Mouse (Mus musculus) mouse trophoblast stem cell (cell line): Measurements from ENCODE around the gene Sspo.

Experiments used
- in situ Hi-C, 2 experiments: fragments of 300-500 bp; cut with MseI, MboI; formaldehyde crosslinking; loops; 2 replicates in 1 of 2; 3 replicates in 1 of 2; pipeline ENCODE4 v1.15.1; 2025

Sspo gene

GRCm38 (mm10) chr6:48538841-48539737 is 91.1 kb downstream of the Sspo start:
- in situ Hi-C loops = loop anchor here in 1 of 2 experiments (25.0 kb wide), 1 partner anchor 352 kb away; no protein-coding TSS in a partner anchor

- in situ Hi-C loops = loop anchor here in 1 of 2 experiments (25.0 kb wide), 1 partner anchor 353 kb away; no protein-coding TSS in a partner anchor
Measured at GRCm38 (mm10) chr6:48539860-48540259, 91.8 kb downstream of the Sspo start.

GRCm38 (mm10) chr6:48540721-48541120 is 92.7 kb downstream of the Sspo start:
- in situ Hi-C loops = loop anchor here in 1 of 2 experiments (25.0 kb wide), 1 partner anchor 353 kb away; no protein-coding TSS in a partner anchor

DNA sequence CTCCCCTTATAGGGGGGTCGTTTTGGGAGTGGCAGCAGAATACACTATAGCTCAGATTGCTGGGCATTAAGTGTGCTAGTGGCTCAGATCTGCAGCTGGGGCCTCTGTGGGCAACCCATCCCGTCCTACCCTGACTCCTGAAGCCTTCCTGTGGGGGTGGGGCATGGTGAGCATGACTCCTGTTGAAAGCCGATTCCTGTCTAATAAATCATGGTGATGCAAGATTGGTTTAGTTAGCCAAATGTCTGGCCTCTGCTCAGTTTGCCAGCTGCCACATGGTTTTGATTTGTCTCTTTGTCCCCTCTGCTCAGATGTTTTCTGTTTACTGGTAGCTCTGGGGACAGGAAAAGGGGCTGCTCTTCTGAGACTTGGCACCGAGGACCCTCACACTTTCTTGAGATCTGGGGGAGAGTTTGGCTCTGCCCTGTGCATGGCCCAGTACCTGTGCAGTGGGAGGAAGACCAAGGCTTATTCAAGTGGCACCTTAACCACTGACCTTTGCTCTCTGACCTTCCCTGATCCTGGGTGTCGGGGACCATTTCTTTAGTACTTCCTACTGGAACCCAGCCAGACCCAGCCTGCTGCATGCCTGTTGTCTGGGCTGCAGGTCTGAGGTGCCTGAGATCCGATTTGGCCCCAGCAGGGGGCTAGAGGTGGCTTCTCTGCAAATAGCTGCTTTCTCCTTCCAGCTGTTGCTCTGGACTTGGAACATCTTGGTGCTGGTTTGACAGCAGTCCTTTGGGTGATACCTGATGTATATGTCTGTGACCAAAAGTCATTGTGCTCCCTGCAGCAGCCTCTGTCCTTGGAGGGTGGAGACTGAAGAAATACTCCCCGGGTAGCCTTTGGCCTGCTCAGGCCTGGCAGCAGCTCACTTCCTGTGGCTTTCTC is 93.8 kb downstream of the Sspo start:
- in situ Hi-C loops = loop anchor here in 1 of 2 experiments (25.0 kb wide), 1 partner anchor 355 kb away; no protein-coding TSS in a partner anchor

DNA sequence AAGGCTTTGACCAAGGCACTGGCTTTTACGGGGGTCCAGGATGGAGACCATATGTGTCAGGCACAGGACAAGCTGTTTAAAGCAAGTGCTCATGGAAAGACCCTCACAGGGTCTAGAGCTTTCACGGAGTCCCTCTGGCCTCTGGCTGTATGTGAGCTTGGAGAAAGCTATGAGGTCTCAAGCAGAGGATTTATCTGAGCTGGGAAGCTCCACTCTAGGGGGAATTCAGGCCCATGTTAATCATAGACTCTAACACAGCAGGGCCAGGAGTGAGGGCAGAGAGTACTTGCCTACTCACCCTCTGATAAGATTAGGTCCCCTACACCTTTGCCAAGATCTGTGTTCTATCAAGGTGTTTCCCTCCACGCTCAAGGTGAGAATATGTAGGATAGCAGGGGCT is 94.6 kb downstream of the Sspo start:
- in situ Hi-C loops = loop anchor here in 1 of 2 experiments (25.0 kb wide), 1 partner anchor 355 kb away; no protein-coding TSS in a partner anchor

GRCm38 (mm10) chr6:48545251-48545650 is 97.2 kb downstream of the Sspo start:
- in situ Hi-C loops = loop anchor here in 1 of 2 experiments (25.0 kb wide), 1 partner anchor 358 kb away; no protein-coding TSS in a partner anchor

- in situ Hi-C loops = loop anchor here in 1 of 2 experiments (25.0 kb wide), 1 partner anchor 359 kb away; no protein-coding TSS in a partner anchor
Measured at GRCm38 (mm10) chr6:48546271-48546670, 98.2 kb downstream of the Sspo start.

- in situ Hi-C loops = loop anchor here in 1 of 2 experiments (25.0 kb wide), 1 partner anchor 360 kb away; no protein-coding TSS in a partner anchor
Measured at GRCm38 (mm10) chr6:48546858-48547257, 98.8 kb downstream of the Sspo start.

GRCm38 (mm10) chr6:48548314-48548713 is 100.3 kb downstream of the Sspo start:
- in situ Hi-C loops = loop anchor here in 1 of 2 experiments (25.0 kb wide), 1 partner anchor 361 kb away; no protein-coding TSS in a partner anchor
